Mouse (Mus musculus) heart, embryonic 16.5 days (tissue): ENCODE data around the gene Galc. TPM values are rescaled to one million over a fixed set of nuclear protein-coding genes. Genes with fewer than 3 reads are reported as not detected.

Source experiments
- ATAC-seq: fragments of 200-750 bp; cut with Nextera tagmentation; replicated peaks from 2 replicates; pipeline ENCODE4 v1.8.0; 2017; ENCODE audit warnings: moderate number of reproducible peaks; ENCODE audit not compliant: insufficient read depth, low FRiP score; ENCODE audit errors: extremely low read depth
- H3K27ac ChIP-seq: fragments of 300-500 bp; sonication (generic); 2 replicates; pipeline ENCODE4 v1.5.1; 2014; ENCODE audit warnings: mild to moderate bottlenecking, low read length, control low read depth, moderate library complexity
- H3K27me3 ChIP-seq: fragments of 300-500 bp; sonication (generic); 2 replicates; pipeline ENCODE4 v1.6.1; 2014; ENCODE audit warnings: low read length, mixed read lengths; ENCODE audit not compliant: control insufficient read depth, insufficient read depth
- H3K36me3 ChIP-seq: fragments of 300-500 bp; sonication (generic); 2 replicates; pipeline ENCODE4 v1.6.1; 2014; ENCODE audit not compliant: control insufficient read depth, insufficient read depth
- H3K4me1 ChIP-seq: fragments of 300-500 bp; sonication (generic); 2 replicates; pipeline ENCODE4 v1.6.1; 2014; ENCODE audit warnings: low read length, mixed read lengths; ENCODE audit not compliant: control insufficient read depth, insufficient read depth
- H3K4me2 ChIP-seq: fragments of 300-500 bp; sonication (generic); 2 replicates; pipeline ENCODE4 v1.6.1; 2014; ENCODE audit warnings: low read depth, mild to moderate bottlenecking, control low read depth, low read length
- H3K4me3 ChIP-seq: fragments of 300-500 bp; sonication (generic); 2 replicates; pipeline ENCODE4 v1.5.1; 2014; ENCODE audit warnings: mild to moderate bottlenecking, control low read depth, low read length
- H3K9ac ChIP-seq: fragments of 300-500 bp; sonication (generic); 2 replicates; pipeline ENCODE4 v1.6.1; 2014; ENCODE audit warnings: low read length, control low read depth
- H3K9me3 ChIP-seq: fragments of 300-500 bp; sonication (generic); replicated peaks from 2 replicates; pipeline ENCODE4 v1.6.1; 2016; ENCODE audit warnings: low read length; ENCODE audit not compliant: control insufficient read depth
- WGBS: fragments of 180-500 bp; shearing (Covaris S2); extraction: QIAGEN DNeasy Blood & Tissue Kit; methylation state at CpG from one replicate; pipeline ENCODE4 v1.1.7; 2014; 5-methylcytosine and 5-hydroxymethylcytosine counted together
- polyA plus RNA-seq: library from polyadenylated mRNA; unstranded; fragments of >200 nt; fragmentation: Nextera tagmentation; extraction: Ambion mirVana; gene quantifications from 2 replicates; pipeline ENCODE4 v1.2.1, GENCODE M21; 2015

Galc gene
- polyA plus RNA-seq, 1 experiment from 2014 or later = 6.4 TPM

GRCm38 (mm10) chr12:98259518-98259852, 226 bp upstream of the Galc start:
- WGBS = under 1% methylated on average over 12 of the region's 12 CpGs
- H3K4me3 ChIP-seq = peak overlapping the region; percentile 96
- ATAC-seq = no peak
- peaks cover 8% of the 10 kb centered on the region for H3K4me1 ChIP-seq
- peak overlapping the region; percentile 99 for H3K9ac ChIP-seq
- no peaks in the 10 kb centered on the region for H3K27me3 ChIP-seq
- H3K27ac ChIP-seq = peak overlapping the region; percentile 97
- H3K4me2 ChIP-seq = peak overlapping the region; percentile 72
- no peaks in the 10 kb centered on the region for H3K9me3 ChIP-seq
- no peaks in the 10 kb centered on the region for H3K36me3 ChIP-seq

DNA sequence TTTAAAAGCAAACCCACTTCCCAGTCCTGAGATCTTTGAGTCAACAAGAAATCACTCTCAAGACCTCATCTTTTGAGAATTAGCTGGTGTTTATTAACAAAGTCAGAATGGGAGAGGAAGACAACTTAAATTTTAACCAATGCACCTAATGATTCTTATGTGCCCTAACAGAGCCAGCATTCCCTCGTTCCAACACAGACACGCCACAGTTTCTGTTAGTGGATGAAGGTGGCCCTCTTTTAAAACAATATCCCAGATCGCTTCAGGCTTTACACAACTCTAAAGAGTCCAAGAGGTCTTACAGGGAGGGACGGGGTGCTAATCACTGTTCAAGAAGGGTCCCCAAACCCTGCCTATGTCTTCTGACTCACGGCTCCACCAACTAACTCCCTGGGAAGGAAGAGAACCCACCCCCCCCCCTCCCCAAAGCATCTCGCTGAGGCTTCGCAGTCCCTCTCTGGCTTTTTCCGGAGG, 851 bp downstream of the Galc start:
- 1% methylated on average over 8 of the region's 8 CpGs for WGBS
- no peak; the same call in 1 of the 2 replicates for ATAC-seq

GRCm38 (mm10) chr12:98255373-98255995, 3.8 kb downstream of the Galc start:
- H3K4me2 ChIP-seq = no peak overlapping the region
- H3K9me3 ChIP-seq = no peaks in the 10 kb centered on the region
- H3K36me3 ChIP-seq = peaks cover 2% of the 10 kb centered on the region; the same call in 1 of the 2 replicates
- H3K4me1 ChIP-seq = peaks cover 8% of the 10 kb centered on the region
- no peak overlapping the region for H3K9ac ChIP-seq
- 75% methylated on average over 13 of the region's 13 CpGs for WGBS
- no peak overlapping the region for H3K4me3 ChIP-seq
- H3K27me3 ChIP-seq = no peaks in the 10 kb centered on the region
- no peak for ATAC-seq
- H3K27ac ChIP-seq = no peak overlapping the region

More for the DNA sequence above, 851 bp downstream of the Galc start:
- Histone ChIP-seq H3K4me1 (peaks cover 8% of the 10 kb centered on the region), H3K9me3 (no peaks in the 10 kb centered on the region), H3K36me3 (peaks cover 2% of the 10 kb centered on the region; the same call in 1 of the 2 replicates), H3K4me2 (peak overlapping the region; percentile 72), H3K27me3 (no peaks in the 10 kb centered on the region), H3K9ac (peak overlapping the region; percentile 99), H3K27ac (peak overlapping the region; percentile 97), H3K4me3 (peak overlapping the region; percentile 96)

- Histone ChIP-seq H3K9me3 (no peaks in the 10 kb centered on the region), H3K4me1 (peaks cover under 1% of the 10 kb centered on the region), H3K4me3 (no peak overlapping the region), H3K27ac (no peak overlapping the region), H3K27me3 (no peaks in the 10 kb centered on the region), H3K4me2 (no peak overlapping the region), H3K36me3 (peaks cover 7% of the 10 kb centered on the region; the same call in 1 of the 2 replicates), H3K9ac (no peak overlapping the region)
- ATAC-seq = no peak
- 78% methylated on average over 2 of the region's 2 CpGs for WGBS
Observed at GRCm38 (mm10) chr12:98252417-98252816, 6.8 kb downstream of the Galc start.

DNA sequence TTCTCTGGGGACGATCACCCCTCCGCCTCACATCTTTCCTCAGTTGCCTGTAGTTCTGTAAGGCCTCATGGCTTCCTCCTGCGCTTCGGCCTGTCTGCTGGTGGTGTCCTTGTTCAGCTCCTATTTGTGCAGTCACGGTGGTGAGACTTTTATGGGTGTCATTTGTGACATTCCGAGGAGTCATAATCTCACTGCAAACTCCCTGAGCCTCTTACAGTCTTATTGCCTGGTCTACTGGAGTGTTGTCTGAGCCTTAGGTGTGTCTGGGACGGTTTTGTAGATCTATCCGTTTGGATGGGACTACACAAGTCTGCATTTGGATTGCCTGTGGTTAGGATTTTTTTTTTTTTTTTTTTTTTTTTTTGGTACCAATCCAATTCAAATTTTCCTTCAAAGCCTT, 8.9 kb downstream of the Galc start:
- no peak overlapping the region for H3K9ac ChIP-seq
- no peak overlapping the region for H3K4me3 ChIP-seq
- H3K27me3 ChIP-seq = no peaks in the 10 kb centered on the region
- H3K9me3 ChIP-seq = no peaks in the 10 kb centered on the region
- no peak overlapping the region for H3K27ac ChIP-seq
- 88% methylated on average over 8 of the region's 8 CpGs for whole genome bisulfite sequencing
- H3K4me1 ChIP-seq = no peaks in the 10 kb centered on the region
- no peak overlapping the region for H3K4me2 ChIP-seq
- peaks cover 7% of the 10 kb centered on the region; the same call in 1 of the 2 replicates for H3K36me3 ChIP-seq
- no peak for ATAC-seq

GRCm38 (mm10) chr12:98249671-98250070, 9.6 kb downstream of the Galc start:
- ATAC-seq = no peak
- H3K4me1 ChIP-seq = no peaks in the 10 kb centered on the region
- no peak overlapping the region for H3K4me2 ChIP-seq

DNA sequence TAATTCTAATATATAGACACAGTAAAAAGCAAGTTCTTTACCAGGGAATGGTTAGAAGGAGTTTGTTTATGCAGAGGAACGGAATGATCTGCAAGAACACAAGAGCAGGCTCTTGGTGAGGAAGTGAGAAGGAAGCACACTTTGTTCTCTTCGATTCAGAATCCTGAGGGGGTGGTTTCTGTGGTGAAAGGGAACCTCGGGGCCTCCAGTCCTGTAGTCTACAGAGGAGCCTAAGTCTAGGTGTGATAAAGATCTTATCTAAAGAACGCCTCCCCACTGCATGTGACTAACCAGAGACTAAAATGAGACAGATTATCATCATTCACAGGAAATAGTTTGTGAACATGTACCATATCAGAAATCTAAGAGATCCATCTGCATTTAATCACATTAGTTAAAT, 12.4 kb downstream of the Galc start:
- Histone ChIP-seq H3K27me3 (no peaks in the 10 kb centered on the region), H3K4me3 (no peak overlapping the region), H3K36me3 (0 out of 2 replicates have a peak, but pooled peaks cover 5% of the 10 kb centered on the region), H3K4me2 (no peak overlapping the region), H3K9ac (no peak overlapping the region), H3K27ac (no peak overlapping the region), H3K4me1 (no peaks in the 10 kb centered on the region), H3K9me3 (no peaks in the 10 kb centered on the region)
- no peak for ATAC-seq
- 39% methylated on average over 4 of the region's 4 CpGs for WGBS

More at GRCm38 (mm10) chr12:98249671-98250070, 9.6 kb downstream of the Galc start:
- no peak overlapping the region for H3K4me3 ChIP-seq
- no peak overlapping the region for H3K27ac ChIP-seq
- no peaks in the 10 kb centered on the region for H3K9me3 ChIP-seq
- no peak overlapping the region for H3K9ac ChIP-seq
- WGBS = 78% methylated on average over 3 of the region's 3 CpGs
- H3K36me3 ChIP-seq = peaks cover 7% of the 10 kb centered on the region; the same call in 1 of the 2 replicates
- no peaks in the 10 kb centered on the region for H3K27me3 ChIP-seq

DNA sequence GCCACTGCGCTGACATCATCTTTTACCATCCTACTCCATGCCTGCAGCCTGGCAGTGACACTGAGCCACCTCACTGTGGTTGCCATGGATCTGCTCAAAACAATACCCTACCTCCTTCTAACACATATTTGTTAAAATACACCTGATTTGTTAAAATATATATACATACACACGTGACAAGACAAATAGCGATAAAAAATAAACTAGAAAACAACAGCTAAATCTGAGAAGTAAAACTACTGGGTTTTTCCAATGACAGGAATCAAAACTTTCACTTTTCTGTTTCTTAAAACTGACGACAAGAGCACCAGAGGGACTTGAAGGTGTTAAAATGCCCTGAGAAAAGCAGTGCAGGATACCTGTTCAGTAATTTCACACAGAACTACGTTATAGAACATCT, 14.4 kb downstream of the Galc start:
- Histone ChIP-seq H3K4me1 (no peaks in the 10 kb centered on the region), H3K4me2 (no peak overlapping the region)

DNA sequence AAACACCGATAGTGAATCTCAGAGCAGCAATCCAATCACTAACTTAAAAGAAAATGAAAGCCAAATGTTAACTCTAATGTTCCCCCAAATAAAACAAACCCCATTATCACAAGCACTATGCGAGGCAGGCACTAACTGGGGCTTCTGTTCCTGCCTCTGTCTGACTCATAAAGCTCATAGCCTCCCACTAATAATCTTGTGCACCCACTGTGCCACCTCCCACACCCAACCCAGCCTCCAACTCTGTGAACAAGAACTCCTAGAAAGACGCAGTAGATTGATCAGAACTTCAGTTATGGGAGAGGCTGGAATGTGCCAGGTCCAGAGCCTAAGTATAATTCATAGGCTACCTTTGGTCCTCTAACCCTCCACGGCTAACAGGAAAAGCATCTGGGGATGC, 15.1 kb downstream of the Galc start:
- Histone ChIP-seq H3K9me3 (no peaks in the 10 kb centered on the region), H3K9ac (no peak overlapping the region), H3K4me2 (no peak overlapping the region), H3K27ac (no peak overlapping the region), H3K27me3 (no peaks in the 10 kb centered on the region), H3K4me1 (no peaks in the 10 kb centered on the region), H3K36me3 (0 out of 2 replicates have a peak, but pooled peaks cover 3% of the 10 kb centered on the region), H3K4me3 (no peak overlapping the region)
- WGBS = 73% methylated on average over 4 of the region's 4 CpGs
- no peak for ATAC-seq

More for the DNA sequence above, 14.4 kb downstream of the Galc start:
- Histone ChIP-seq H3K4me3 (no peak overlapping the region), H3K27ac (no peak overlapping the region), H3K9me3 (no peaks in the 10 kb centered on the region), H3K9ac (no peak overlapping the region), H3K27me3 (no peaks in the 10 kb centered on the region), H3K36me3 (no peaks in the 10 kb centered on the region)
- WGBS = 88% methylated on average over 5 of the region's 5 CpGs
- ATAC-seq = no peak
